Mouse (Mus musculus) CD4-positive naive resting alpha-beta T cell, adult 76 days (primary cell): Measurements from ENCODE around the gene Tex13c3. TPM values are rescaled to one million over a fixed set of nuclear protein-coding genes. Genes with fewer than 3 reads are reported as not detected.

ENCODE experiments used
- total RNA-seq: library from RNA; stranded (reverse); gene quantifications from one replicate; pipeline ENCODE4 v1.2.4, GENCODE M21; 2023

The Tex13c3 gene
- total RNA-seq, result not detected

GRCm38 (mm10) chrX:19481219-19481618 is at the start of gene Tex13c3:
Gene Tex13c3 (minus strand): TSS chrX:19481319.

